Mouse (Mus musculus): ENCODE measurements at regions not wholly inside any gene's neighbourhood (a gene's known extent, or its start where the extent isn't known, plus 50 kb on each side); places are given as distances from the start of the nearest gene placed in this dataset.

GRCm38 (mm10) chr8:35323180-35323975 lies 442.2 kb upstream of the Gm19410 start:
- DNase-seq = no peak

All from adrenal gland, adult 2 months (tissue).